Mouse (Mus musculus) adrenal gland, adult 8-10 months (tissue): ENCODE measurements around the gene Ttc28. TPM values are rescaled to one million over a fixed set of nuclear protein-coding genes. Genes with fewer than 3 reads are reported as not detected.
"Not testable (repeated sequence)": the region's sequence is repeated elsewhere in the genome, so short reads cannot be mapped to it uniquely, and the experiment has no call there.

ENCODE experiments used
- DNase-seq: peaks from one replicate; pipeline ENCODE4 v3.0.0; 2022
- total RNA-seq, 4 experiments: library from RNA; stranded (reverse); gene quantifications; 2 replicates each; pipeline ENCODE4 v1.2.4; 2022

Gene Ttc28
- 10 to 100 TPM; 21.2 to 36.3 (median 29.8) TPM for total RNA-seq

DNA sequence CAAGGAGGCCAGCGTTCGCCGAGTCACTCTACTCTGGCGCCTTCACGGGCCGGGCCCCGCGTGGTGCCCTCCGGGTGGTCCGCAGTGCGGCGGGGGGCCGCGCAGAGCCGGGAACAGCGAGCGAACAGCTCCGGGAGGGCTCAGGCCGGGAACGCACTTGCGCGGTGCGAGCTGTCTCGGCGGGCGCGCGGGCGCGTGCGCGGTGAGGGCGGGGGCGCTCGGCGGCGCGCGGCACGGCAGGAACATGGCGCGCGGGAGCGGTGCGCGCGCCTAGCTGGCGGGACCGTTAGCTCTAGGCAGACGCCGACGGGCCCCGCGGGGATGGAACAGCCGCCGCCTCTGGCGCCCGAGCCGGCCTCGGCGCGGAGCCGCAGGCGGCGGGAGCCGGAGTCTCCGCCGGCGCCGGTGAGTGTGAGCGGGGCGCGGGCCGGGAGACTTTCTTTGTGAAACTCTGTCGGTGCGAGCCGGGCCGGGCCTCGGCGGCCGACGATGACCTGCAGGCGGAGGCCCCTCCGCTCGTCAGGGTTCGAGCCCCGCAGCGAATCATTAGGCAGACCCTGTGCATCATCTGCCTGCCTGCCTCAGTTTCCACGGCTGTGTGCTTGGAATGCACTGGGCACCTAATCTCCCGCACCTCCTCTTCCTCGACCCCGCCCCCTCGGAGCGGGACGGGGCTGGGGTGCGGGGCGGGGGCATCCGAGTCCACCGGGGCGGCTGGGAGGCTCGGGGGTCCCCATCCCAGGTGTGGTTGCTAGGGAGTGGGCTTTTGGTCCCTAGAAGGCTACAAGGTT lies at the start of gene Ttc28:
Ttc28 (plus strand) TSS at position 220 of the 791 bp plus-strand sequence.
- peak; percentile 72 for DNase-seq

- no peak for DNase-seq
These were observed 48.4 kb upstream of the Ttc28 start for GRCm38 (mm10) chr5:110831036-110831720.

GRCm38 (mm10) chr5:110835959-110836358 lies 43.6 kb upstream of the Ttc28 start:
- no peak for DNase-seq

DNA sequence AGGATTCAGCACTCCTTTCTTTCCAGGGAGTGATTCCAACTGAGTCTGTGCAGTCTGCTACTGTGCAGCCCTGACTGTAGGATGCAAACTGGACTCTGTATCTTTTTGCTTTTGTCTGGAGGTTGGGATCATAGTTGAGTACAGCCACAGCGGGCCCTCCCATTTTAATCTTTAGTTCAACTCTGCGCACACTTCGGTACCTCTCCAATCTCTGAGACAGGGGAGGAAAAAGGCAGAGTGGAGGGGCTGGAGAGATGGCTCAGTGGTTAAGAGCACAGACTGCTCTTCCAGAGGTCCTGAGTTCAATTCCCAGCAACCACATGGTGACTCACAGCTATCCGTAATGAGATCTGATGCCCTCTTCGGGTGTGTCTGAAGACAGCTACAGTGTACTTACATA lies 41.6 kb upstream of the Ttc28 start:
- not testable (repeated sequence) for DNase-seq

DNA sequence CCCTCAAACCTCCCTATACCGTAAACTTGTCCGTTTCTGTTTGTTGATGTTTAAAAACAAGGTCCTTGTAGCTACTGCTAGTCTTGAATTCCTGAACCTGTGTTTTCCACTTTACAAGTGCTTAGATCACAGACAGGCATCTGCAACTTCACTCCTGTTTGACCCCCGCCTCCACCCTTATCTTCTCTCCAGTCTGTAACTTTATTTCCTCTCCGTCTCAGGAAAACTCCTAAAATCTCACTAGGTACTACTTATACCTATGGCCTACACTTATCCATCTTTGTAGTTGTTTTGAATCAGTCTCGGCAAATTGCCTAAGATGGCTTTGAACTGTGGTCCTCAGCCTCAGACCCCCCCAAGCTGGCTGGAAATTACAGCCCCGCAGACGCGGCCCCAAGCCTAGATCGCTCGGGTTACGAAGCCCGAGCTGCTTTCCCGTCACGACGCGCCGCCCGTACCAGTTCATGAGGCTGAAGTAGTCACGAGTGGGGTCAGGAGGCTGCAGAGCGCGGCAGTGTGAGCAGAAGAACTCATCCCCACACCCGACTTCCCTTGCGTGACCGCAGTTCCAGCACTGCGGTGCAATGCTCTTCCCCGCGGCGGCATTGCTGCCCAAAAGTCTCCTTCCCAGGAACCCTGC lies 40.4 kb upstream of the Ttc28 start:
- no peak for DNase-seq

GRCm38 (mm10) chr5:110839678-110840365 lies 39.8 kb upstream of the Ttc28 start, which contains the start of the genes Hscb and Chek2:
Gene Hscb (minus strand): TSS chr5:110839777.
Gene Chek2 (plus strand): TSS chr5:110839979.
- DNase-seq: peak; percentile 98

- peak; percentile 15 for DNase-seq
These were observed 39.1 kb upstream of the Ttc28 start for GRCm38 (mm10) chr5:110840465-110840864.

GRCm38 (mm10) chr5:110841046-110841862 lies 38.3 kb upstream of the Ttc28 start:
- no peak for DNase-seq

DNA sequence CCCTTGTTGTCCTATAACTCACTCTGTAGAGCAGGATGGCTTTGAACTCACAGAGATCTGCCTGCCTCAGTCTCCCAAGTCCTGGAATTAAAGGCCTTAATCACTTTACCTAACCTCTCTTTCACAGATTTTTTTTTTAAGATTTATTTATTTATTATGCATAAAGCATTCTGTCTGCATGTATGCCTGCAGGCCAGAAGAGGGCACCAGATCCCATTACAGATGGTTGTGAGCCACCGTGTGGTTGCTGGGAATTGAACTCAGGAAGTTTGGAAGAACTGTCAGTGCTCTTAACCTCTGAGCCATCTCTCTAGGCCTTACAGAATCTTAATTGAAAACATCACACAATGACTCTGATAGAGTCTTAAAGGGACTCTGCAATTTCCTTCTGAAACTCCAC lies 26.6 kb upstream of the Ttc28 start:
- no peak for DNase-seq

DNA sequence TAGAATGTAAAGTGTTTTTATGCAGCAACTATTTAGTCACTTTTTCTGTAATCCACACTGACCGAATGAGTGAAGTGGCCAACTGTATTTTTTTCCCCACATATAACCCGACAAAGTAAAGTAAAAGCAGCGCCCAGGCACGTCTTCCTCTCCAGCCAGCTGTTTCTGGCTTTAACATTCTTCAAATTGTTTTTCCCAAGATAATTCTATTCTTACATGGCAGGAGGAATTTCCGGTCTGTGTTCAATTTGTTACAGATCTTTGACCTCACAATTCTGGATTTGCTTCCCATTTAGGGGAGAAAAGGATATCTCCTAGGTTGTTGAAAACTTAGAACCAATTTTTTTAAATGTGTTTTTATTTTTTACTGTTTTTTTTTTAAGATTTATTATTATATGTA lies 22.5 kb upstream of the Ttc28 start:
- DNase-seq: no peak

- peak; percentile 38 for DNase-seq
These were observed 20.5 kb upstream of the Ttc28 start for GRCm38 (mm10) chr5:110859013-110859650.

GRCm38 (mm10) chr5:110860445-110860844 lies 19.2 kb upstream of the Ttc28 start:
- no peak for DNase-seq

GRCm38 (mm10) chr5:110868460-110868859 lies 11.1 kb upstream of the Ttc28 start:
- DNase-seq: no peak

GRCm38 (mm10) chr5:110869242-110869669 lies 10.3 kb upstream of the Ttc28 start:
- DNase-seq: no peak

DNA sequence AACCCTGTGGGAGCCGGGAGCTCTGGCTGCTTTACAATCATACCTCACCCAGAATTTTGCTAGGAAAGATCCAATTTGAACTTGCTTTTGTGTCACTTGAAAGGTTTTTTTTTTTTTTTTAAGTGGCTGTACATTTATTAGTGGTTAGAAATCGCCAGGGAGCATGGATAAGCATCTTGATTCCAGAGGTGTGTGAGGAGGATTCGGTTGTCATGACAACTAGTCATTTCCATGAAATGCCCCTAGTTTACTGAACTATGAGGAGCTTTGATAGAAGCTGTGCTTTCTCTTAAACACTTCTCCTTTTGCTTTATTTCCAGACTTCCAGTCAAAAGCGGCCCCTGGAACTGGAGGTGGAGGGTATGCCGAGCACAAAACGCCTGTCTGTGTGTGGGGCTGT lies 6.4 kb upstream of the Ttc28 start:
- no peak for DNase-seq

- DNase-seq: peak; percentile 14
These were observed 4.9 kb upstream of the Ttc28 start for GRCm38 (mm10) chr5:110874711-110875110.

DNA sequence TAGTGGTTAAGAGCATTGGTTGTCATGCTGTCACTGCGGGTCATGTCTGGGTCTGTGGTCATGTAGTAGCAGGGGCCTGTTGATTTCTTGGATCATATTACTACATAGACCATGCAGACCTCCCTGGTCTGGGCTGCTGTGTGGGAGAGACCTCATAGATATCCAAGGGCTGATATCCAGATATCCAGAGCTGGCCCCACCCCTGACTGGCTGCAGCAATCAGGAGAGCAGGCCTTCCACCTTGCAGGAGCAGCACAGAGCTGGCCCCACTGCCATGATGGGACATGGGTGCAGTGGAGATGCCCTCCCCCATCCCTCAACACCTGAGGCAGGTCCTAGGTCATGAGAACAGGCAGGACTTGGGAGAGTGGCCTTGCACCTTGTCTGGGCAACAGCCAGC lies 4.3 kb upstream of the Ttc28 start:
- no peak for DNase-seq

DNA sequence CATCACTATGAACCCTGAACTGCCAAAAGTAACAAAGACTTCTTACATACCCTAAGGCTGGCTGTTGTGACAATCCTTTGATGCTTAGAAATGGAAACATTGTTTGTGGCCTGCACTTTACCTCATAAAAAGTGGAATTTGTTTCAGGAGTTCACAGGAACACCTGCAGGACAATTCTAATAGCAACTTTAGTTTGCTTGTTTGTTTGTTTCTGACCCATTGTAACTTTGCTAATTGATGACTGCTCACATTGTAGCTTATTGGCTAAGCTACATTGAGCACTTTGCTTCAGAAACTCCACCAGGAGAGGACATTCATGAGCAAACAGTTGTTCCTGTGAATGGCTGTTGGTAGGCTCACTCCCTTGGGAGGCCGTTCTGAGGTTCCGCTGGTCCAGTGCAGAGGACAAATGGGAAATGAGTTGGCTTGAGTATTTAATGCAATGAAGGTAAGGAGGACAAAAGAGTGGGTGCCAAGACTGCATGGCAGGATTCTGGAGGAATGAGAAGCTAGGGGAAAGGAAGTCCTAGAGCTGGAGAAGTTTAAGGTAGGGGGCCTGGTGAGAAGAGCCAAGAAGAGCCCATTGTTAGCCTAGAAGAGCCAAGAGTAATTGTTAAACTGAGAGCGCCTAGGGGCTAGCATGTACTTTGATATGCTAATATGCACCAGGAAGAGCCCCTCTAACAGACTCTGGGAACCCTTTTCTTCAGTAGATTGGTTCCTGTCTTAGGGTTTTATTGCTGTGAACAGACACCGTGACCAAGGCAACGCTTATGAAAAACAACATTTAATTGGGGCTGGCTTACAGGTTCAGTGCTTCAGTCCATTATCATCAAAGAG lies 1.7 kb upstream of the Ttc28 start:
- DNase-seq: no peak

DNA sequence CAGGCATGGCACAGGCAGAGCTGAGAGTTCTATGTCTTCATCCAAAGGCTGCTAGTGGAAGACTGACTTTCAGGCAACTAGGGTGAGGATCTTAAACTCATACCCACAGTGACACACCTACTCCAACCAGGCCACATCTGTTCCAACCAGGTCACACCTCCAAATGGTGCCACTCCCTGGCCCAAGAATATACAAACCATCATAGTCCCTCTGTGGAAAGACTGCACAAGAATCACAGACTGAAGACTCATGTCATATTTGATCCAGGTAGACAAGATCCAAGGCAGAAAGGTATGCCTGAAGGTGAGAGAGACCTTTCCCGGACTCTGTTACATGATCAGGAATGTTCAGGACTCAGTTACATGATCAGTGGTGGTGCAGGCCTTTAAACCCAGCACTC lies 1.1 kb upstream of the Ttc28 start:
- not testable (repeated sequence) for DNase-seq

DNA sequence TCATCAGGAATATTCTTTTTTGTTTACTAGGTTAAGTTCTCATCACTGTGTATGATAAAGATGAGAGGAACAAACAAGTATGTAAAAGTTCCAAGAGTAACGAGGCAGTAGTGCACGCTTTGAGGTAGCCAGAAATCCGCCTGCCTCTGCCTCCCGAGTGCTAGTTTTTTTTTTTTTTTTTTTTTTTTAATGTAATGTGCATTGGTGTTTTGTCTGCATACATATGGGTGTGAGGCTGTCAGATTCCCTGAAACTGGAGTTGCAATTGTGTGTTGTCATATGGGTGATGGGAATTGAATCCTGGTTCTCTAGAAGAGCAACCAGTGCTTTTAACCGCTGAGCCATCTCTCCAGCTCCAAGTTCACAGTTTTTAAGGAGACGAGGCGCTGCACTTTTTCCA lies 561 bp upstream of the Ttc28 start:
- no peak for DNase-seq
